Mouse (Mus musculus): ENCODE results near the gene B4galnt2.

GRCm38 (mm10) chr11:95843421-95843950, 71.2 kb downstream of the B4galnt2 start:
- no peak for TF ChIP-seq CTCF (IDR thresholded peaks at IDR 0.05; ENCODE audit: extremely low read depth, insufficient read length, insufficient replicate concordance, low read depth, low read length)
- TF ChIP-seq POLR2A (IDR thresholded peaks at IDR 0.05; ENCODE audit: low read depth, low read length), result no peak

All from small intestine, adult 2 months (tissue).